ENCODE assay signal across 15 mouse cellular contexts in the genomic region with DNA sequence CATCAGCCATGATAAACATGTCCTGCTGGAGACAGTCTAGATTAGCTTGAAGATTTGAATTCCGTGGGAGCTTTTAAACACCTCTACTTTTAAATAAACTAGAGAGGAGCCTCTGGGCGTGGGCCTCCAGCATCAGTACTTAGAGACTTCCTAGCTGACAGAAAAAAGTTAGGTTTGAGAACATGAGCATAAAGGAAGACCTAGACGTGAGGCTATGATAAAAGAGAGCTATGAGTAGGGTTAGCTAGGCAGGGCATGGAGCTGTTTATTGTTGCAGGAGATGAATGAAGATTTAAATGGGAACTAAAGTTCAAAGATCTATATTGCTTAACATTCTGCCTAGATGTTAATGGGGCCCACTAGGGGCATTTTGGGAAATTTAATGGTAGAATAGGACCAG. TPM values are rescaled to one million over a fixed set of nuclear protein-coding genes. Genes with fewer than 3 reads are reported as not detected.
DNase-seq lines count a peak whose midpoint lies in the region; ATAC-seq and TF ChIP-seq lines count a peak whose summit lies in the region.
"Had no signal": no experiment of that assay in that cellular context is flagged by ENCODE, and none has a peak within 500 bp of the region (broad histone marks: within the 10 kb centered on the region; RNA-seq: fewer than 3 reads in every experiment).

No protein-coding gene starts in this region.

- H3K4me1 ChIP-seq in heart, embryonic 15.5 days (replicated peaks): peaks cover 23% of the 10 kb centered on the region
- peaks cover 12% of the 10 kb centered on the region for H3K4me1 ChIP-seq in lung, adult 2 months (ENCODE audit: control insufficient read depth, insufficient read depth, low read length)
- H3K4me1 ChIP-seq in embryonic facial prominence, embryonic 14.5 days (ENCODE audit: control insufficient read depth, insufficient read depth, low read length): peaks cover 11% of the 10 kb centered on the region; the same call in 1 of the 2 replicates
- H3K4me1 ChIP-seq in midbrain, embryonic 10.5 days: peaks cover 21% of the 10 kb centered on the region

- H3K36me3 ChIP-seq in heart, embryonic 15.5 days: no peaks in the 10 kb centered on the region
- H3K36me3 ChIP-seq in embryonic facial prominence, embryonic 14.5 days (ENCODE audit: control insufficient read depth, insufficient read depth, low read length): no peaks in the 10 kb centered on the region
- H3K36me3 ChIP-seq in midbrain, embryonic 10.5 days: no peaks in the 10 kb centered on the region
- H3K36me3 ChIP-seq: forebrain, embryonic 15.5 days had no signal

- no peaks in the 10 kb centered on the region for H3K9me3 ChIP-seq in heart, embryonic 15.5 days (replicated peaks)
- H3K9me3 ChIP-seq in embryonic facial prominence, embryonic 14.5 days (ENCODE audit: control insufficient read depth, low read length): no peaks in the 10 kb centered on the region
- H3K9me3 ChIP-seq in midbrain, embryonic 10.5 days (replicated peaks): no peaks in the 10 kb centered on the region
- H3K9me3 ChIP-seq: forebrain, embryonic 15.5 days had no signal

- peak overlapping the region; percentile 25 for H3K4me3 ChIP-seq in heart, embryonic 15.5 days
- H3K4me3 ChIP-seq in lung, adult 2 months (replicated peaks; ENCODE audit: extremely low read depth, low read depth, low read length): peak overlapping the region; percentile 55
- H3K4me3 ChIP-seq in embryonic facial prominence, embryonic 14.5 days (ENCODE audit: low read depth, low read length): no peak overlapping the region
- no peak overlapping the region for H3K4me3 ChIP-seq in midbrain, embryonic 10.5 days
- H3K4me3 ChIP-seq: forebrain, embryonic 15.5 days had no signal

- intact Hi-C loops in heart, postnatal 14 days (cut with DNase I): loop anchor here (5.0 kb wide), 1 partner anchor 85 kb away; no protein-coding TSS in a partner anchor

- H3K9ac ChIP-seq in heart, embryonic 15.5 days: no peak overlapping the region
- H3K9ac ChIP-seq in embryonic facial prominence, embryonic 14.5 days (ENCODE audit: low read depth, low read length): no peak overlapping the region
- H3K9ac ChIP-seq: forebrain, embryonic 15.5 days had no signal

- TF ChIP-seq CTCF in lung, adult 2 months (IDR thresholded peaks at IDR 0.05; ENCODE audit: insufficient read depth, low read length): no peak

- 39% methylated on average over 3 of the region's 3 CpGs for WGBS in heart, embryonic 15.5 days
- 46% methylated on average over 3 of the region's 3 CpGs for WGBS in lung, adult 2 months
- 65% methylated on average over 3 of the region's 3 CpGs for whole genome bisulfite sequencing in embryonic facial prominence, embryonic 14.5 days
- WGBS in midbrain, embryonic 10.5 days: 69% methylated on average over 3 of the region's 3 CpGs

- peaks cover 14% of the 10 kb centered on the region; the same call in 1 of the 2 replicates for H3K27me3 ChIP-seq in heart, embryonic 15.5 days
- H3K27me3 ChIP-seq in embryonic facial prominence, embryonic 14.5 days (replicated peaks; ENCODE audit: control insufficient read depth, insufficient read depth, low read length): peaks cover 10% of the 10 kb centered on the region
- peaks cover 55% of the 10 kb centered on the region for H3K27me3 ChIP-seq in midbrain, embryonic 10.5 days (ENCODE audit: low read depth, poor library complexity, severe bottlenecking)

- no peak overlapping the region for H3K27ac ChIP-seq in heart, embryonic 15.5 days
- no peak overlapping the region for H3K27ac ChIP-seq in embryonic facial prominence, embryonic 14.5 days (replicated peaks; ENCODE audit: low read depth, low read length)
- H3K27ac ChIP-seq in midbrain, embryonic 10.5 days (replicated peaks): no peak overlapping the region
- H3K27ac ChIP-seq: forebrain, embryonic 15.5 days had no signal

- DNase-seq in heart, postnatal 14 days: no peak
- no peak for DNase-seq in lung, adult 2 months
- DNase-seq in lung, postnatal 36 days: no peak
- DNase-seq in embryonic facial prominence, embryonic 14.5 days (ENCODE audit: low spot score): no peak
- DNase-seq in induced T-regulatory cell, adult 2 months (ENCODE audit: low read depth): peak; percentile 64
- no peak for DNase-seq in layer of hippocampus, adult 9-10 months (ENCODE audit: low spot score)
- DNase-seq in midbrain, embryonic 10.5 days (ENCODE audit: low spot score): no peak
- DNase-seq: cerebellum, adult 11-12 months; kidney, adult 9 months; left cerebral cortex, postnatal 4 days; midbrain, embryonic 14.5 days had no signal

- ATAC-seq in heart, embryonic 15.5 days (replicated peaks; ENCODE audit: insufficient number of reproducible peaks, insufficient read depth, low FRiP score, low read depth): no peak
- ATAC-seq in embryonic facial prominence, embryonic 14.5 days (ENCODE audit: low read depth): no peak
- ATAC-seq: forebrain, embryonic 15.5 days; hindbrain, embryonic 16.5 days had no signal

- H3K4me2 ChIP-seq in heart, embryonic 15.5 days: peak overlapping the region; percentile 36
- peak overlapping the region; percentile 15; the same call in 1 of the 2 replicates for H3K4me2 ChIP-seq in embryonic facial prominence, embryonic 14.5 days (ENCODE audit: low read depth, low read length)
- H3K4me2 ChIP-seq: forebrain, embryonic 15.5 days had no signal

- TF ChIP-seq POLR2A in lung, adult 2 months (IDR thresholded peaks at IDR 0.05; ENCODE audit: borderline replicate concordance, extremely low read depth, low read depth, low read length): no peak

RNA-seq across cellular contexts. Expression of gene Prkch, which starts 2.7 kb away (rescaled TPM):
- 11.3 and 15.8 TPM in 2 replicates for polyA plus RNA-seq in heart, embryonic 15.5 days (2015; fragmentation: Nextera tagmentation; extraction: Ambion mirVana)
- total RNA-seq in heart, postnatal 14 days (2021): 10 to 100 TPM; 25.1 to 27.2 TPM
- polyA plus RNA-seq in lung, adult 2 months (2012; rRNA removed): 39.2 and 41.8 TPM in 2 replicates
- polyA plus RNA-seq in embryonic facial prominence, embryonic 14.5 days (2014; fragmentation: Nextera tagmentation; extraction: Ambion mirVana): 13.6 TPM in 2 replicates
- 4.0 and 4.9 TPM in 2 replicates for polyA plus RNA-seq in midbrain, embryonic 10.5 days (2016; fragmentation: Nextera tagmentation; extraction: Ambion mirVana)

RNA-seq across cellular contexts. Expression of gene Tmem30b, which starts 41.1 kb away (rescaled TPM):
- 0.52 and 3.7 TPM in 2 replicates for polyA plus RNA-seq in heart, embryonic 15.5 days (2015; fragmentation: Nextera tagmentation; extraction: Ambion mirVana)
- total RNA-seq in heart, postnatal 14 days (2021): under 1 TPM; 0.22 to 0.27 TPM
- 15.5 and 18.4 TPM in 2 replicates for polyA plus RNA-seq in lung, adult 2 months (2012; rRNA removed)
- 15.6 and 16.5 TPM in 2 replicates for polyA plus RNA-seq in embryonic facial prominence, embryonic 14.5 days (2014; fragmentation: Nextera tagmentation; extraction: Ambion mirVana)
- 1.6 and 1.8 TPM in 2 replicates for polyA plus RNA-seq in midbrain, embryonic 10.5 days (2016; fragmentation: Nextera tagmentation; extraction: Ambion mirVana)
- total RNA-seq: CH12.LX had no signal

Comparison
In these comparisons a context has a peak if more than half of its experiments do, and no peak if none do; other contexts are left out.
1. H3K4me3 ChIP-seq: peak in heart, embryonic 15.5 days (single experiment) and lung, adult 2 months (single experiment); none in embryonic facial prominence, embryonic 14.5 days (single experiment) and midbrain, embryonic 10.5 days (single experiment).